In genomic region chr13:98944620-98945081, GRCm38 (mm10) we compare ENCODE assay signal across 9 mouse cellular contexts. TPM values are rescaled to one million over a fixed set of nuclear protein-coding genes. Genes with fewer than 3 reads are reported as not detected.
A peak's percentile ranks its signal among the peaks of the same experiment; 100 is the strongest.
DNase-seq lines count a peak whose midpoint lies in the region; ATAC-seq and TF ChIP-seq lines count a peak whose summit lies in the region.
"Had no signal": no experiment of that assay in that cellular context is flagged by ENCODE, and none has a peak within 500 bp of the region (broad histone marks: within the 10 kb centered on the region; RNA-seq: fewer than 3 reads in every experiment).

No protein-coding gene starts in this region.

- H3K4me2 ChIP-seq in liver, embryonic 15.5 days, result peak overlapping the region; percentile 58
- no peak overlapping the region for H3K4me2 ChIP-seq in midbrain, embryonic 11.5 days

- no peaks in the 10 kb centered on the region for H3K27me3 ChIP-seq in liver, embryonic 15.5 days
- H3K27me3 ChIP-seq in midbrain, embryonic 11.5 days (ENCODE audit: control insufficient read depth, insufficient read depth, low read length), result no peaks in the 10 kb centered on the region

- ATAC-seq in granulocyte monocyte progenitor cell, adult 5-6 weeks (replicated peaks; ENCODE audit: poor library complexity, severe bottlenecking), result peak; percentile 69
- peak; percentile 49; the same call in 1 of the 2 replicates for ATAC-seq in liver, embryonic 15.5 days (ENCODE audit: insufficient read depth)
- no peak for ATAC-seq in midbrain, embryonic 11.5 days (ENCODE audit: low FRiP score)

- peak overlapping the region; percentile 25 for H3K9ac ChIP-seq in liver, embryonic 15.5 days
- no peak overlapping the region for H3K9ac ChIP-seq in midbrain, embryonic 11.5 days (ENCODE audit: low read length)

- no peak for TF ChIP-seq CTCF in layer of hippocampus, adult 2 months (conservative IDR thresholded peaks at IDR 0.05)

- DNase-seq in layer of hippocampus, adult 2 months (ENCODE audit: low spot score in 2 of 2), result no peak
- no peak for DNase-seq in layer of hippocampus, adult 9-11 months
- peak; percentile 58 to 73 for DNase-seq in spleen, postnatal 36 days (ENCODE audit: low spot score in 2 of 2)
- no peak for DNase-seq in midbrain, embryonic 11.5 days (ENCODE audit: low spot score, missing footprints)
- no peak for DNase-seq in ovary, adult 18-20 months (ENCODE audit: low spot score)
- no peak for DNase-seq in embryo, embryonic 9.5 days (ENCODE audit: extremely low spot score)

- H3K4me3 ChIP-seq in layer of hippocampus, adult 2 months, result peak overlapping the region; percentile 36
- peak overlapping the region; percentile 52 for H3K4me3 ChIP-seq in liver, embryonic 15.5 days (replicated peaks)
- H3K4me3 ChIP-seq in midbrain, embryonic 11.5 days (ENCODE audit: low read depth, low read length), result no peak overlapping the region

- peaks cover 28% of the 10 kb centered on the region for H3K4me1 ChIP-seq in liver, embryonic 15.5 days (replicated peaks)
- H3K4me1 ChIP-seq in midbrain, embryonic 11.5 days (ENCODE audit: control insufficient read depth, insufficient read depth, low read length), result peaks cover 3% of the 10 kb centered on the region; the same call in 1 of the 2 replicates

- H3K36me3 ChIP-seq in liver, embryonic 15.5 days (replicated peaks), result no peaks in the 10 kb centered on the region
- no peaks in the 10 kb centered on the region for H3K36me3 ChIP-seq in midbrain, embryonic 11.5 days (ENCODE audit: control insufficient read depth, insufficient read depth, low read length)

- H3K27ac ChIP-seq in layer of hippocampus, adult 2 months, result peak overlapping the region; percentile 2; the same call in 1 of the 2 replicates
- peak overlapping the region; percentile 65 for H3K27ac ChIP-seq in liver, embryonic 15.5 days (replicated peaks)
- H3K27ac ChIP-seq in midbrain, embryonic 11.5 days (ENCODE audit: low read depth, low read length), result no peak overlapping the region

- WGBS in liver, embryonic 15.5 days (ENCODE audit: insufficient replicate concordance), result 11% methylated on average over 7 of the region's 7 CpGs
- WGBS in midbrain, embryonic 11.5 days, result 85% methylated on average over 7 of the region's 7 CpGs

- no peaks in the 10 kb centered on the region for H3K9me3 ChIP-seq in liver, embryonic 15.5 days (replicated peaks)
- no peaks in the 10 kb centered on the region for H3K9me3 ChIP-seq in midbrain, embryonic 11.5 days (ENCODE audit: control insufficient read depth, low read length)

RNA-seq across cellular contexts. Expression of gene Tnpo1, which starts 18.5 kb away (rescaled TPM):
- 10 to 100 TPM; 61.7 to 68.5 TPM for total RNA-seq in layer of hippocampus, adult 2 months (2021)
- 123 and 142 TPM in 2 replicates for total RNA-seq in granulocyte monocyte progenitor cell, adult 5-6 weeks (2014; fragmentation: Nextera tagmentation)
- 119 and 134 TPM in 2 replicates for total RNA-seq in granulocyte monocyte progenitor cell, adult 5-6 weeks (2017)
- 20.7 and 20.9 TPM in 2 replicates for polyA plus RNA-seq in liver, embryonic 15.5 days (2015; fragmentation: Nextera tagmentation; extraction: Ambion mirVana)
- 63.1 and 70.5 TPM in 2 replicates for polyA plus RNA-seq in midbrain, embryonic 11.5 days (2014; fragmentation: Nextera tagmentation; extraction: Ambion mirVana)

RNA-seq across cellular contexts. Expression of gene 1700024P04Rik, which starts 39.7 kb away (rescaled TPM):
- total RNA-seq in layer of hippocampus, adult 2 months (2021), result not detected
- not detected in 2 replicates for total RNA-seq in granulocyte monocyte progenitor cell, adult 5-6 weeks (2014; fragmentation: Nextera tagmentation)
- total RNA-seq in granulocyte monocyte progenitor cell, adult 5-6 weeks (2017), result not detected in 2 replicates
- polyA plus RNA-seq in liver, embryonic 15.5 days (2015; fragmentation: Nextera tagmentation; extraction: Ambion mirVana), result not detected in 2 replicates
- polyA plus RNA-seq in midbrain, embryonic 11.5 days (2014; fragmentation: Nextera tagmentation; extraction: Ambion mirVana), result not detected in 2 replicates
- total RNA-seq: left cerebral cortex, postnatal 10 days had no signal

Comparison
In these comparisons a context has a peak if more than half of its experiments do, and no peak if none do; other contexts are left out.
1. DNase-seq: peak in spleen, postnatal 36 days (2 of 2); none in layer of hippocampus, adult 2 months (0 of 2), layer of hippocampus, adult 9-11 months (single experiment), midbrain, embryonic 11.5 days (single experiment), ovary, adult 18-20 months (single experiment) and embryo, embryonic 9.5 days (single experiment).